Mouse (Mus musculus): ENCODE data around the gene Hddc3.

- TF ChIP-seq CTCF (IDR thresholded peaks at IDR 0.05; ENCODE audit: extremely low read depth, insufficient read depth, low read length) = no peak
- no peak for TF ChIP-seq POLR2A (IDR thresholded peaks at IDR 0.05; ENCODE audit: extremely low read depth, insufficient read depth, low read length)
Measured at GRCm38 (mm10) chr7:80319846-80320496, 22.9 kb upstream of the Hddc3 start.

Data from cortical plate, adult 2 months (tissue).